10 mouse cellular contexts compared by ENCODE assay signal in genomic region chr11:86022439-86022838, GRCm38 (mm10).
A peak's percentile ranks its signal among the peaks of the same experiment; 100 is the strongest.
DNase-seq lines count a peak whose midpoint lies in the region; ATAC-seq lines count a peak whose summit lies in the region.
"Had no signal": no experiment of that assay in that cellular context is flagged by ENCODE, and none has a peak within 500 bp of the region (broad histone marks: within the 10 kb centered on the region; RNA-seq: fewer than 3 reads in every experiment).

No protein-coding gene starts in this region.

- H3K4me2 ChIP-seq in forebrain, embryonic 15.5 days (replicated peaks), result no peak overlapping the region
- H3K4me2 ChIP-seq in forebrain, embryonic 12.5 days, result no peak overlapping the region
- no peak overlapping the region for H3K4me2 ChIP-seq in intestine, embryonic 16.5 days (ENCODE audit: low read depth, low read length)
- no peak overlapping the region for H3K4me2 ChIP-seq in stomach, embryonic 16.5 days (ENCODE audit: low read depth, low read length)

- H3K27me3 ChIP-seq in forebrain, embryonic 15.5 days, result no peaks in the 10 kb centered on the region
- 0 out of 2 replicates have a peak, but pooled peaks cover 3% of the 10 kb centered on the region for H3K27me3 ChIP-seq in forebrain, embryonic 12.5 days
- no peaks in the 10 kb centered on the region for H3K27me3 ChIP-seq in intestine, embryonic 16.5 days (replicated peaks; ENCODE audit: control insufficient read depth, insufficient read depth, low read length)
- no peaks in the 10 kb centered on the region for H3K27me3 ChIP-seq in stomach, embryonic 16.5 days (ENCODE audit: control insufficient read depth, insufficient read depth, low read length)

- 33% methylated on average over 4 of the region's 4 CpGs for WGBS in forebrain, embryonic 15.5 days
- 74% methylated on average over 4 of the region's 4 CpGs for WGBS in forebrain, embryonic 12.5 days
- 47% methylated on average over 4 of the region's 4 CpGs for WGBS in intestine, embryonic 16.5 days
- WGBS in stomach, embryonic 16.5 days, result 30% methylated on average over 4 of the region's 4 CpGs

- no peaks in the 10 kb centered on the region for H3K9me3 ChIP-seq in forebrain, embryonic 15.5 days
- no peaks in the 10 kb centered on the region for H3K9me3 ChIP-seq in forebrain, embryonic 12.5 days
- H3K9me3 ChIP-seq in intestine, embryonic 16.5 days (ENCODE audit: control insufficient read depth, low read length), result no peaks in the 10 kb centered on the region
- H3K9me3 ChIP-seq in stomach, embryonic 16.5 days (replicated peaks; ENCODE audit: control insufficient read depth, low read length), result no peaks in the 10 kb centered on the region

- H3K36me3 ChIP-seq in forebrain, embryonic 15.5 days, result no peaks in the 10 kb centered on the region
- no peaks in the 10 kb centered on the region for H3K36me3 ChIP-seq in forebrain, embryonic 12.5 days (replicated peaks)
- no peaks in the 10 kb centered on the region for H3K36me3 ChIP-seq in intestine, embryonic 16.5 days (ENCODE audit: control insufficient read depth, insufficient read depth, low read length)
- no peaks in the 10 kb centered on the region for H3K36me3 ChIP-seq in stomach, embryonic 16.5 days (ENCODE audit: control insufficient read depth, insufficient read depth, low read length)

- ATAC-seq in forebrain, embryonic 15.5 days (replicated peaks), result no peak
- ATAC-seq in forebrain, embryonic 12.5 days (ENCODE audit: low FRiP score), result no peak
- ATAC-seq in intestine, embryonic 16.5 days, result peak; percentile 66; the same call in 1 of the 2 replicates
- peak; percentile 90 for ATAC-seq in stomach, embryonic 16.5 days (ENCODE audit: insufficient read depth, low FRiP score)
- no peak for ATAC-seq in megakaryocyte-erythroid progenitor cell, adult 5-6 weeks (replicated peaks; ENCODE audit: low FRiP score, low TSS enrichment, poor library complexity, severe bottlenecking)

- 0 out of 2 replicates have a peak overlapping the region, but pooled peaks have one; percentile 43 for H3K27ac ChIP-seq in forebrain, embryonic 15.5 days (replicated peaks)
- H3K27ac ChIP-seq in forebrain, embryonic 12.5 days, result no peak overlapping the region
- H3K27ac ChIP-seq in intestine, embryonic 16.5 days (ENCODE audit: low read length), result no peak overlapping the region
- H3K27ac ChIP-seq in stomach, embryonic 16.5 days (ENCODE audit: low read length), result peak overlapping the region; percentile 52

- H3K9ac ChIP-seq in forebrain, embryonic 15.5 days (replicated peaks), result no peak overlapping the region
- no peak overlapping the region for H3K9ac ChIP-seq in forebrain, embryonic 12.5 days
- H3K9ac ChIP-seq in intestine, embryonic 16.5 days (ENCODE audit: low read depth, low read length), result no peak overlapping the region
- H3K9ac ChIP-seq in stomach, embryonic 16.5 days (ENCODE audit: low read length), result no peak overlapping the region

- peaks cover 14% of the 10 kb centered on the region for H3K4me1 ChIP-seq in forebrain, embryonic 15.5 days
- peaks cover 13% of the 10 kb centered on the region; the same call in 1 of the 2 replicates for H3K4me1 ChIP-seq in forebrain, embryonic 12.5 days
- 0 out of 2 replicates have a peak, but pooled peaks cover 3% of the 10 kb centered on the region for H3K4me1 ChIP-seq in intestine, embryonic 16.5 days (ENCODE audit: control insufficient read depth, insufficient read depth, low read length)
- H3K4me1 ChIP-seq in stomach, embryonic 16.5 days (ENCODE audit: control insufficient read depth, insufficient read depth, low read length), result peaks cover 6% of the 10 kb centered on the region

- no peak overlapping the region for H3K4me3 ChIP-seq in forebrain, embryonic 15.5 days
- H3K4me3 ChIP-seq in forebrain, embryonic 12.5 days (replicated peaks), result no peak overlapping the region
- no peak overlapping the region for H3K4me3 ChIP-seq in intestine, embryonic 16.5 days (ENCODE audit: low read length)
- H3K4me3 ChIP-seq in stomach, embryonic 16.5 days (replicated peaks; ENCODE audit: low read length), result no peak overlapping the region

- peak; percentile 10 for DNase-seq in right cerebral cortex, postnatal 14 days
- DNase-seq in right cerebral cortex, postnatal 36 days (ENCODE audit: low spot score in 2 of 2), result no peak
- no peak for DNase-seq in c-Kit-positive CD71-positive TER-119-positive erythroid progenitor cells, embryonic 14.5 days (ENCODE audit: low spot score)
- DNase-seq: left cerebral cortex, postnatal 4 days; thymus, postnatal 25 days had no signal

Comparison
In these comparisons a context has a peak if more than half of its experiments do, and no peak if none do; other contexts are left out.
1. H3K27ac ChIP-seq: peak in forebrain, embryonic 15.5 days (single experiment) and stomach, embryonic 16.5 days (single experiment); none in forebrain, embryonic 12.5 days (single experiment) and intestine, embryonic 16.5 days (single experiment).
2. ATAC-seq: peak in intestine, embryonic 16.5 days (single experiment) and stomach, embryonic 16.5 days (single experiment); none in forebrain, embryonic 15.5 days (single experiment), forebrain, embryonic 12.5 days (single experiment) and megakaryocyte-erythroid progenitor cell, adult 5-6 weeks (single experiment).